Mouse (Mus musculus): Measurements from ENCODE around the gene Cbfb. TPM values are rescaled to one million over a fixed set of nuclear protein-coding genes. Genes with fewer than 3 reads are reported as not detected.
"Not testable (repeated sequence)": the region's sequence is repeated elsewhere in the genome, so short reads cannot be mapped to it uniquely, and the experiment has no call there.

Cbfb gene
- total RNA-seq, 4 experiments from 2014 or later = 19.2 to 21.8 (median 21.0) TPM

- no peak for DNase-seq (ENCODE audit: low spot score)
These were observed 11.7 kb downstream of the Cbfb start for GRCm38 (mm10) chr8:105182201-105182600.

- no peak for DNase-seq (ENCODE audit: low spot score)
These were observed 16.1 kb downstream of the Cbfb start for GRCm38 (mm10) chr8:105186467-105187005.

- DNase-seq (ENCODE audit: low spot score) = no peak
These were observed 21.7 kb downstream of the Cbfb start for GRCm38 (mm10) chr8:105192182-105192581.

GRCm38 (mm10) chr8:105205748-105206147 is 35.3 kb downstream of the Cbfb start:
- DNase-seq (ENCODE audit: low spot score) = no peak

- DNase-seq (ENCODE audit: low spot score) = no peak
These were observed 36.3 kb downstream of the Cbfb start for GRCm38 (mm10) chr8:105206766-105207275.

GRCm38 (mm10) chr8:105207675-105208273 is 37.3 kb downstream of the Cbfb start:
- DNase-seq (ENCODE audit: low spot score) = no peak

- DNase-seq (ENCODE audit: low spot score) = no peak
These were observed 39.0 kb downstream of the Cbfb start for GRCm38 (mm10) chr8:105209153-105210110.

- no peak for DNase-seq (ENCODE audit: low spot score)
These were observed 43.6 kb downstream of the Cbfb start for GRCm38 (mm10) chr8:105214104-105214503.

GRCm38 (mm10) chr8:105217926-105218522 is 47.5 kb downstream of the Cbfb start:
- DNase-seq (ENCODE audit: low spot score) = peak; percentile 73

GRCm38 (mm10) chr8:105223850-105224249 is 53.4 kb downstream of the Cbfb start:
- peak; percentile 22 for DNase-seq (ENCODE audit: low spot score)

- peak; percentile 97 for DNase-seq (ENCODE audit: low spot score)
These were observed 54.2 kb downstream of the Cbfb start, which contains the start of gene D230025D16Rik for GRCm38 (mm10) chr8:105224413-105225271. Gene D230025D16Rik (plus strand): TSS chr8:105225145.

- no peak for DNase-seq (ENCODE audit: low spot score)
These were observed 54.8 kb downstream of the Cbfb start for GRCm38 (mm10) chr8:105225272-105225593.

- DNase-seq (ENCODE audit: low spot score) = no peak
These were observed 55.4 kb downstream of the Cbfb start for GRCm38 (mm10) chr8:105225917-105226316.

- DNase-seq (ENCODE audit: low spot score) = no peak
These were observed 61.2 kb downstream of the Cbfb start for GRCm38 (mm10) chr8:105231503-105232320.

- not testable (repeated sequence) for DNase-seq (ENCODE audit: low spot score)
These were observed 61.8 kb downstream of the Cbfb start for GRCm38 (mm10) chr8:105232321-105232693.

GRCm38 (mm10) chr8:105233126-105233935 is 62.9 kb downstream of the Cbfb start:
- DNase-seq (ENCODE audit: low spot score) = no peak

GRCm38 (mm10) chr8:105235206-105235605 is 64.7 kb downstream of the Cbfb start:
- DNase-seq (ENCODE audit: low spot score) = no peak

GRCm38 (mm10) chr8:105237442-105238142 is 67.1 kb downstream of the Cbfb start:
- no peak for DNase-seq (ENCODE audit: low spot score)

- DNase-seq (ENCODE audit: low spot score) = no peak
These were observed 70.5 kb downstream of the Cbfb start for GRCm38 (mm10) chr8:105241016-105241415.
